Mouse (Mus musculus) intestine, embryonic 15.5 days (tissue): ENCODE data around the gene Htr6. TPM values are rescaled to one million over a fixed set of nuclear protein-coding genes. Genes with fewer than 3 reads are reported as not detected.
A peak's percentile ranks its signal among the peaks of the same experiment; 100 is the strongest.

Experiments
- ATAC-seq: fragments of 200-750 bp; cut with Nextera tagmentation; 2 replicates; pipeline ENCODE4 v1.8.0; 2017; ENCODE audit warnings: moderate TSS enrichment, moderate library complexity
- H3K27ac ChIP-seq: fragments of 300-500 bp; sonication (generic); 2 replicates; pipeline ENCODE4 v1.5.1; 2015; ENCODE audit warnings: mild to moderate bottlenecking, inconsistent platforms
- H3K27me3 ChIP-seq: fragments of 300-500 bp; sonication (generic); replicated peaks from 2 replicates; pipeline ENCODE4 v1.6.1; 2015; ENCODE audit warnings: inconsistent platforms
- H3K36me3 ChIP-seq: fragments of 300-500 bp; sonication (generic); 2 replicates; pipeline ENCODE4 v1.6.1; 2015; ENCODE audit warnings: inconsistent platforms
- H3K4me1 ChIP-seq: fragments of 300-500 bp; sonication (generic); replicated peaks from 2 replicates; pipeline ENCODE4 v1.6.1; 2015; ENCODE audit warnings: inconsistent platforms
- H3K4me2 ChIP-seq: fragments of 300-500 bp; sonication (generic); replicated peaks from 2 replicates; pipeline ENCODE4 v1.6.1; 2015; ENCODE audit warnings: mild to moderate bottlenecking, inconsistent platforms
- H3K4me3 ChIP-seq: fragments of 300-500 bp; sonication (generic); replicated peaks from 2 replicates; pipeline ENCODE4 v1.5.1; 2015; ENCODE audit warnings: inconsistent platforms
- H3K9ac ChIP-seq: fragments of 300-500 bp; sonication (generic); 2 replicates; pipeline ENCODE4 v1.6.1; 2015; ENCODE audit warnings: inconsistent platforms
- H3K9me3 ChIP-seq: fragments of 300-500 bp; sonication (generic); 2 replicates; pipeline ENCODE4 v1.6.1; 2016; ENCODE audit warnings: inconsistent platforms
- WGBS: fragments of 180-500 bp; shearing (Covaris S2); methylation state at CpG from one replicate; pipeline ENCODE4 v1.1.7; 2015; 5-methylcytosine and 5-hydroxymethylcytosine counted together
- polyA plus RNA-seq: library from polyadenylated mRNA; unstranded; fragments of >200 nt; fragmentation: Nextera tagmentation; extraction: Ambion mirVana; gene quantifications from 2 replicates; pipeline ENCODE4 v1.2.1, GENCODE M21; 2015

Htr6 gene
- polyA plus RNA-seq, 1 experiment from 2014 or later = 0.18 TPM

DNA sequence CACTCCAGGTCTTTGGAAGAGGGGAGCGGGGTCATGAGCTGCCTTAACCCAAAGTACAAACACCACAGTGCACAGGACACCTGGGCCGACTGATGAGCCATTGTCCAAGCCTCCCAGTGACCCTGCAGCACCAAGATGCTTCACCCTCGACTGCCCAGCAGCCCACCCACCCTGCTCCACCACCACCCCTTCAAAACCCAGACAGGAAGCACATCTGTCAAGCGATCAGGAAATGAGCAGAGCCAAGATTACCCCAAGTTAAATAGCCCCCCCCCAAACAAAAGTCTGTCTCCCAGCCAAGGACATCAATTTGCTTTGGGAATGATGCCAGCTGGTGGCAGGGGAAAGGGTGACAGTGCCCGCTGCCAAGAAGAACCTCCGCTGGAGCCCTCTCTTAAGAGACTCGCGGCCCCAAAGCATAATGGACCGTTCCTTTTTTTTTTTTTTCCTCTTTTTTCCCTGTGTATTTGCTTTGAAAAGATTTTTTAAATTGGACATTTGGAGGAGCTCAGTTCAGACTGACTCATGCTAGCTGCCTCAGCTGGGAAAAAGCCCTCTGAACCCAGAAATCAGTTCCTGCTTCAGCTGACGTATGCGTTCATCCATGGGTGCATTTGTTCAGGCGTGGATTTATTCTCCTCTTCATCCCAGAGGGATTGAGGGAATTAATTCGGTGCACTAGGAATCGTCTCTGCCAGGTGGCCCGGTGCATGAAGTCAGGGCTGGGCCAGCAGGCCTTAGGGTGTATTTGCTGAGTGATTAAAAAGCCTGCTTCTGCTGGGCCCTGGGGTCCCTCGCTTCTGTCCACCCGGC, 37.4 kb downstream of the Htr6 start:
- Histone ChIP-seq H3K4me1 (peaks cover 8% of the 10 kb centered on the region), H3K27me3 (no peaks in the 10 kb centered on the region), H3K9me3 (no peaks in the 10 kb centered on the region), H3K4me3 (no peak overlapping the region), H3K4me2 (no peak overlapping the region), H3K36me3 (no peaks in the 10 kb centered on the region), H3K9ac (no peak overlapping the region), H3K27ac (no peak overlapping the region)
- 55% methylated on average over 17 of the region's 17 CpGs for WGBS
- no peak for ATAC-seq

DNA sequence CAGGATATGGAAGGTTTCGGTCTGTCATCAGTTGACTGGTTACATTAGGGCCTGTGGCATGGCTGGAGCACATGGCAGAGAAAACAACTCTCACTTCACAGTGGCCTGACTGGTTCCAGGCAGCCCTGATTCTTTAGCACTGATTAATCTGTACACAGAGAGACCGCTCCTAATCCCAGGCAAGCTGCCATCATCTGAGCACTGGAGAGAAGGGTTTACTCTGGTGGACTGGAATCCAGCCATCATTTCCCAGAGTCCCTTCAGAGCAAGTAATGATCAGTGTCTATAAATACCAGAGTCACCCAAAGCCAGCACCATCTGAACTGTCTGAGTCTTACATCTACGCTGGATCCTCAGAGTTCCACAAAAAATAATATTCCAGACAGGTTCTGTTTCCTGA, 39.6 kb downstream of the Htr6 start:
- WGBS = 83% methylated on average over 3 of the region's 3 CpGs
- ATAC-seq = no peak
- H3K27ac ChIP-seq = no peak overlapping the region
- H3K27me3 ChIP-seq = no peaks in the 10 kb centered on the region
- H3K4me2 ChIP-seq = no peak overlapping the region
- no peak overlapping the region for H3K4me3 ChIP-seq
- H3K4me1 ChIP-seq = peaks cover 8% of the 10 kb centered on the region
- no peaks in the 10 kb centered on the region for H3K9me3 ChIP-seq
- H3K9ac ChIP-seq = no peak overlapping the region
- H3K36me3 ChIP-seq = no peaks in the 10 kb centered on the region

DNA sequence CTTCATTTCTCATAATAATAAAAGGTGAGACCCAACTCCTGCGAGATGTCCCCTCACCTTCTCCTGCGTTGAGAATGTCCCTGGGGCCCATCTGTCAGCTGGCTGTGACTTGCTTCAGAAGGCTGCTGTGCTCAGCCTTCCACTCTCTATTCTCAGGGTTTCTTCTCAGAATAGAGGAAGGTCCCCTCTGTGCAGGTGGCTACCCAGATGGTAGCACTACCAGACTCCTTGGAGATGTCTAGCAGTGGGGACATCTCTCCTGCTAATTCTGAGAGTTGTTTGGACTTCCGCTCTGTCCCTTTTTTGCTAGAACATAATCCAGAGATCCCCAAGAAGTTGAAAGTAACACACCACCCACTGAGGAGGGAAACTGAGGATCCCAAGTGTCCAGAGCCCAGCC, 40.4 kb downstream of the Htr6 start:
- Histone ChIP-seq H3K4me1 (peaks cover 8% of the 10 kb centered on the region), H3K9ac (no peak overlapping the region), H3K27ac (no peak overlapping the region), H3K4me2 (no peak overlapping the region), H3K4me3 (no peak overlapping the region), H3K36me3 (no peaks in the 10 kb centered on the region), H3K27me3 (no peaks in the 10 kb centered on the region), H3K9me3 (no peaks in the 10 kb centered on the region)
- no peak for ATAC-seq
- WGBS = 92% methylated on average over 3 of the region's 3 CpGs

DNA sequence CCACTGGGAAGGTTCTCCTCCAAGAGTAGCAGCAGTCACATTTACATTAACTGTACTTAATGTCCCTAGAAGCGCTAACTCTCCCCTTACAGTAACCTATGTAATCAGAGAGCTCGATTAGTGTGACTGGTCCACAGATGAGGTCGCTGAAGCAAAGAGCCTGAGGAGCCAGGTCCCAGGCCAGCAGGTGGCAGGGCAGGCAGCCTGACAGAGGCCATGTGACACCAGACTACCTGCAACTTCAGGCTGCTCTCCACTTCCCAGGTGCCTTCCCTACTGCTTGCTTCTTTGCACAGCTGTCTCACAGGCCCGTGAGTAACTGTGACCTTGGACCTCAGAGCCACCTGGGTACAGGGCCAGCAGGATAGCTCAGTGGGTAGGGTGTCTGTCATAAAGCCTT, 40.8 kb downstream of the Htr6 start:
- Histone ChIP-seq H3K9me3 (no peaks in the 10 kb centered on the region), H3K9ac (no peak overlapping the region), H3K36me3 (no peaks in the 10 kb centered on the region), H3K4me1 (peaks cover 8% of the 10 kb centered on the region), H3K27me3 (no peaks in the 10 kb centered on the region), H3K4me2 (no peak overlapping the region), H3K27ac (no peak overlapping the region), H3K4me3 (no peak overlapping the region)
- peak; percentile 40 for ATAC-seq
- WGBS = 38% methylated on average over 4 of the region's 4 CpGs

DNA sequence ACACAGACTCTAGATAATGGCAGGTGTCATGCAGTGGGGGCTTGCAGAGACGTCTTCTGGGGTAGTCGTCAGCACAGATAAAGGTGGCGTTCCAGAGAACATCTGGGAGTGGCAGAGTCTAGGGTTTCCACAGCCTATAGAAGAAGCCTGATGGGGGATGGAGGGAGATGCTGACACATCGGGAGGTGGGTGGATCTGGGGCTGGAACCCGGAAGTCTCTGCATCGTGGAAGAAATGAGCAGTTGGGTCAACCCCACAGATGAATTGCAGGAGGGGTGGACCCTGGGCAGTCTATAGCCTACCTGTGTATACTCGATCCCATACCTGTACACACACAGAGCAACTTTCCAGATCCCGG, 41.4 kb downstream of the Htr6 start:
- 0 out of 2 replicates have a peak, but pooled peaks have one; percentile 10 for ATAC-seq
- Histone ChIP-seq H3K36me3 (no peaks in the 10 kb centered on the region), H3K4me3 (no peak overlapping the region), H3K27me3 (no peaks in the 10 kb centered on the region), H3K4me1 (peaks cover 8% of the 10 kb centered on the region), H3K9ac (no peak overlapping the region), H3K4me2 (no peak overlapping the region), H3K27ac (no peak overlapping the region), H3K9me3 (no peaks in the 10 kb centered on the region)
- WGBS = 79% methylated on average over 8 of the region's 8 CpGs

DNA sequence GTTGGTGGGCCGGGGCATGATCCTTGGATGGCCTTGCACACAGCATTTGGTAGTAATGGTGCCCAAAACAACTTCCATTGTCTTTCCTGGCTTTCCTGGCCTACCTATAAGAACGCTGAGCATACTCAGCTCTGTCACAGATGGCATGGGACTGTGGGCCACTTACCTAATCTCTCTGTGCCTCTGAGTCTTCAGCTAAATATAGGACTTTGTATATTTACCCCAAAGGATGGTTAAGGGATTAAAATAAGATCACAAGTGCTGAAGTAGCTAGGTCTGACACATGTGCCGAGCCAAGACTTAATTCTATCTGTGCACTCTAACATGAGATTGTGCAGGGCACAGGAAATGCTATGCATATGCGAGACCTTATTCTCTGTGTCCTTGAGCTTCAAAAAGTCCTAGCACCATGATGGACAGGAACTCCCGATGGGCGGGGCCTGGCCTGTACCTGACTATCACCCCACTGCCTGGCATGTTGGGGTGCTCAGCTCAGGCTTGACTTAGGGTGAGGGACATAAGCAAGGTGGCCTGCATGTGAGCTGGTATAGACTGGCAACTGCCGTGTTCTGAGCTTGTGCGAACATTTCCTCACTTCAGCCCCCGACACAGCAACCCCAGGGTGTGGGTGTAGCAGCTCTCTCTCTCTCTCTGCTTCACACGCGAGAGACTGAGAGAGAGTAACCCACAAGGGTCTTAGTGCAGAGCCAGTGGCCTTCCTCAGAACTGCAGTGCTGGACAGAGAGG, 41.9 kb downstream of the Htr6 start:
- ATAC-seq = no peak
- Histone ChIP-seq H3K9me3 (no peaks in the 10 kb centered on the region), H3K9ac (no peak overlapping the region), H3K27me3 (no peaks in the 10 kb centered on the region), H3K27ac (no peak overlapping the region), H3K4me2 (no peak overlapping the region), H3K36me3 (no peaks in the 10 kb centered on the region), H3K4me1 (peaks cover 7% of the 10 kb centered on the region), H3K4me3 (no peak overlapping the region)
- WGBS = 80% methylated on average over 11 of the region's 11 CpGs

DNA sequence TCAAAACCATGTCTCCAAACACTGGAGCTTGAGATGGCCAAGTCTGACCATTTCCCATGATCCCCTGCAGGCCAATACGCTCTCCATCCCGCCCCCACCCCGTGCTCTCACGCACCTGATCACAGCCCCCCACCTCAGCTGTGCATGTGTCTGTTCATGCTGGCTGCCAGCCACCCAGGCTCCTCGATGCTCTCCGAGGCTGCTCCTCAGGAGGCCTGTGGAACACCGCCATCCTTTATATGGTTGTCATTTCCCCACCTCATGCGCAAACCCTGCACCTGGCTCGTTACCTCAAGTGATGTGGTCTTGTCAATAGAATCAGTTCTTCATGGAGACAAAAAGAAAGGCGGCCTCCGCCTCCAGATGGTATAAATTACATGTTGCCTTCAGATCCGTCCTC, 42.8 kb downstream of the Htr6 start:
- Histone ChIP-seq H3K4me2 (no peak overlapping the region), H3K27me3 (no peaks in the 10 kb centered on the region), H3K4me3 (no peak overlapping the region), H3K36me3 (no peaks in the 10 kb centered on the region), H3K9ac (no peak overlapping the region), H3K4me1 (no peaks in the 10 kb centered on the region), H3K9me3 (no peaks in the 10 kb centered on the region), H3K27ac (no peak overlapping the region)
- 85% methylated on average over 12 of the region's 12 CpGs for WGBS
- ATAC-seq = no peak

DNA sequence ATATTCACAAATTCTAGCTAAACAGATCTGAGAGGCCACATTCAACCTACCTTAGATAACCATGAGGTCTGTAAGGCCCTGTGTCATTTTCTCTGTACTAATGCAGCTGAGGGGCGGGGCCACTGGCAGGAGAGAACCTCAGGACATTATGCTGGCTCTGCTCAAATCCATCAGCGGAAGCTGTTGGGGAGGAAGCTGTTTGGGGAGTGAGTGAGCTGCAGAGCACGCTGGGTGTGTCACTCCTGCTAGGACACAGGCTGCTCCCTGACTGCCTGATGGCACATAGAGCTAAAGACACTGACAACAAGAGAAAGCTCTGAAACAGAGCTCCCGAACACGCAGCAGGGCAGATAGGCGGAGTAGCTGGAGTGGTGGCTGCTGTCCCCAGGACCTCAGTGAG, 44.7 kb downstream of the Htr6 start:
- no peaks in the 10 kb centered on the region for H3K4me1 ChIP-seq
- no peak overlapping the region for H3K27ac ChIP-seq
- no peaks in the 10 kb centered on the region for H3K27me3 ChIP-seq
- H3K9me3 ChIP-seq = no peaks in the 10 kb centered on the region
- no peaks in the 10 kb centered on the region for H3K36me3 ChIP-seq
- ATAC-seq = no peak
- 62% methylated on average over 6 of the region's 6 CpGs for WGBS
- H3K4me2 ChIP-seq = no peak overlapping the region
- no peak overlapping the region for H3K9ac ChIP-seq
- no peak overlapping the region for H3K4me3 ChIP-seq

DNA sequence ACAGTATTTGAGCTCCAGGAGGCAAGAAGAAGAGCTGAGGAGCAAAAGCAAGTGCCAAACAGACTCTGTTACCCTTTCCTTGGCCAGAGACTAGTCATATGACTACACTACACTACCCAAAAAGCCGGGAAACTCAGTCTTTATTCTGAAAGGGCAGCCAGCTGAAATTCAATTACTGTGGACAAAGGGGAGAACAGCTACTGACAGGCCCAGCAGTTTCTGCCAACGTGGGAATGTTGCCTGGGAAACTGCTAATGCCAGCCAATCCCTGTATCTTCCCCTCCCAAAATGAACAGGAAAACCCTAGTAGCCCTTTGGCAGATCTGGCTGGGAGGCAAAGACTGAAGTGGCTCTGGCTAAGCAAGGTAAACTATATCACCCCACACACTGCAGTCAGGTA, 51.0 kb downstream of the Htr6 start:
- H3K4me1 ChIP-seq = no peaks in the 10 kb centered on the region
- no peak overlapping the region for H3K27ac ChIP-seq
- no peaks in the 10 kb centered on the region for H3K36me3 ChIP-seq
- no peak overlapping the region for H3K4me3 ChIP-seq
- 44% methylated on average over 2 of the region's 2 CpGs for WGBS
- ATAC-seq = no peak
- H3K4me2 ChIP-seq = no peak overlapping the region
- H3K27me3 ChIP-seq = no peaks in the 10 kb centered on the region
- H3K9ac ChIP-seq = no peak overlapping the region
- no peaks in the 10 kb centered on the region for H3K9me3 ChIP-seq

DNA sequence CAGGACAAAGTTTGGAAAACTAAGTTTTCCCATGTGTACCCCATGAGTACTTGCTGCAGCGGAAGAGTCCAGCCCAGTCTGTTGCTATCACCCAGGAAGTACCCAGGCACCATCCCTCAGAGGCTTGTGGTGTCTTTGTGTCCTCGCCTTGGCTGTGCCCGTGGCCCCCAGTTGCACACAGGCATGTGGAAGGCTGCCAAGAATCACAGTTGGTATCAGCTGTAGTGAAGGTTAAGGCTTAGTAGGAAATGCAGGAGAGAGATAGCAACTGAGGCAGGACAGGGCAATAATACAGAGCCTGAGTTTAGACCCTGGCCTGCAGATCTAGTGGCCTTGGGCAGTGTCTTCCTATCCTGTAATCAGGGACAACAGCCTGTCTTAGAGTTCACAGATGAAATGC, 55.0 kb downstream of the Htr6 start:
- Histone ChIP-seq H3K9ac (no peak overlapping the region), H3K9me3 (no peaks in the 10 kb centered on the region), H3K36me3 (no peaks in the 10 kb centered on the region), H3K4me1 (peaks cover 4% of the 10 kb centered on the region; the same call in 1 of the 2 replicates), H3K27ac (peak overlapping the region; percentile 61), H3K4me3 (no peak overlapping the region), H3K4me2 (peak overlapping the region; percentile 12; the same call in 1 of the 2 replicates), H3K27me3 (no peaks in the 10 kb centered on the region)
- WGBS = 67% methylated on average over 3 of the region's 3 CpGs
- ATAC-seq = no peak

DNA sequence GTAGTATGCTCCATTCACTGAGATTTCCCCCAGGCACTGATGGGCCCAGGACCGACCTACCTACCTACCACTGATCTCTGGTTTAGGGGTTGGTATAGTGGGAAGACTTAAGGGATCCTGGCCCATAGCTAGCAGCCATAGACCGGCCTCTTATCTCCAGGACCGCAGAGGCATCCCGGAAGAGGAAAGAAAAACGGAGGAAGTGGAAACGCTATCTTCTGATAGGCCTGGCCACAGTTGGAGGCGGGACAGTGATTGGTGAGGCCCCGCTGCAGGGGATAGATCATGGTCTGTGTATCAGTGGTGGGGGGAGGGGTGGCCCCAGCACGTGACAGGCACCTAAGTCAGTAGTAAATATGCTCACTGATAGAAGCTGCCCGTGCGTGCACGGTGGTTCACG, 56.0 kb downstream of the Htr6 start:
- WGBS = 40% methylated on average over 13 of the region's 13 CpGs
- peak overlapping the region; percentile 77; the same call in 1 of the 2 replicates for H3K27ac ChIP-seq
- H3K9me3 ChIP-seq = no peaks in the 10 kb centered on the region
- peaks cover 4% of the 10 kb centered on the region; the same call in 1 of the 2 replicates for H3K4me1 ChIP-seq
- H3K9ac ChIP-seq = no peak overlapping the region
- H3K36me3 ChIP-seq = no peaks in the 10 kb centered on the region
- peak overlapping the region; percentile 26; the same call in 1 of the 2 replicates for H3K4me2 ChIP-seq
- ATAC-seq = peak; percentile 83
- H3K4me3 ChIP-seq = no peak overlapping the region
- H3K27me3 ChIP-seq = no peaks in the 10 kb centered on the region

DNA sequence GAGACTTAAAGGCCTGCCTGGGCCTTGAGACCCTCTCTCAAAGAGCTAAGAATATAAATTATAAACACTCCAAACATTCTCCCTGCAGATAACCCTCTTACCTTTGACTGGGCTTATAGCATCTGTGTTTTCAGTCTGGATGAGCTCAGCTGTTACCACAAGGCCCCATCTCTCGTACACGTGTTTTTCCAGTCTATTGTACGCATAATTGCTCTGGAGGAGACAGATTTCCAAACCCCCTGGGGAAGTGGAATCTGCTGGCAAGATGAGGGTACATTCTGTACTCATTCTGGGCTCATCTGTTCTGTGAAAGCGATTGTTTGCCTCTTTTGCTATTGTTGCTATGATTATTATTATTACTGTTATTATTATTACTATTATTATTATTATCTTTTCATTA, 56.4 kb downstream of the Htr6 start:
- H3K27me3 ChIP-seq = no peaks in the 10 kb centered on the region
- peak overlapping the region; percentile 26 for H3K4me2 ChIP-seq
- H3K27ac ChIP-seq = peak overlapping the region; percentile 77
- H3K4me3 ChIP-seq = no peak overlapping the region
- no peaks in the 10 kb centered on the region for H3K36me3 ChIP-seq
- peaks cover 4% of the 10 kb centered on the region; the same call in 1 of the 2 replicates for H3K4me1 ChIP-seq
- peak; percentile 15; the same call in 1 of the 2 replicates for ATAC-seq
- no peaks in the 10 kb centered on the region for H3K9me3 ChIP-seq
- no peak overlapping the region for H3K9ac ChIP-seq
- 52% methylated on average over 4 of the region's 4 CpGs for WGBS
